Mouse (Mus musculus): ENCODE measurements at regions not wholly inside any gene's neighbourhood (a gene's known extent, or its start where the extent isn't known, plus 50 kb on each side); places are given as distances from the start of the nearest gene placed in this dataset.

DNA sequence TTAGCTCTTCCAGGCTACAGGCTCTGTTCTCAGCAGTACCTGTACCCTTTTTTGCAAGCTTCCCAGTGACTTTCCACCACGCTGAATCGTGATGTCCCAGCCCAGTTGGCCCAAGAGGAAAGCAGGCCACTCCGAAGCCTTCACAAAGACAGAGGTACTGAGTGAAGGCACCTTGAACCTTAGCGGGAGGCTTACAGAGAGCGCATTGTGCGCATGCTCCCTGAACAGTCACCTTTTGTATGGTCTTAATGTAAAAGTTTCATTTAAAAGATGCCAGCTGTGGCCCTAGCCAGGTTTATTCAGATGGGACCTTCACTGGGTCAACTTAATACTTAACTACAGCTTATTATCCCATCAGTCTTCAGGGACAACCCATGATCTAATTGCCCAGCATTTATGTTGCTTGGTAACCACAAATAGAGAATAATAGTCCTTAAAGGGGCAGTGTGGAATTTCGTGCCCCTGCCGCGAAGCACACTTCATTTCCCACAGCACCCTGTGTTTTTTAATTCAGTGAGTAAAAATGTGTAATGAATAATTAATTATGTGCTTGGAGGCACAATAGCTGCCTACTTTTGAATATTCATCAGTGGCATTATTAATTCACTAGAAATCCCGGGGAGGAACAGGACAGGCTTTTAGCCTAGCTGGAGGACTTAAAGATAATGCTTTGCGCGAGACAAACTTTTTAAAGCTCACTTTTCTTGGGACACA lies 111.3 kb upstream of the Vrk1 start:
- Histone ChIP-seq H3K4me1 (ENCODE audit: insufficient read depth) (no peaks in the 10 kb centered on the region), H3K27me3 (ENCODE audit: insufficient read depth, low read length) (no peaks in the 10 kb centered on the region), H3K4me2 (ENCODE audit: low read depth) (0 out of 2 replicates have a peak overlapping the region, but pooled peaks have one; percentile 3), H3K9me3 (ENCODE audit: low read length) (peaks cover 18% of the 10 kb centered on the region), H3K36me3 (ENCODE audit: insufficient read depth) (no peaks in the 10 kb centered on the region), H3K9ac (no peak overlapping the region), H3K4me3 (ENCODE audit: low read depth, low read length) (no peak overlapping the region), H3K27ac (ENCODE audit: low read depth, low read length) (peak overlapping the region; percentile 62)
- DNase-seq: peak; percentile 57
- no peak for TF ChIP-seq CTCF (IDR thresholded peaks at IDR 0.05; ENCODE audit: low read depth)
- peak; percentile 74 for ATAC-seq
- 14% methylated on average over 12 of the region's 12 CpGs for WGBS

DNA sequence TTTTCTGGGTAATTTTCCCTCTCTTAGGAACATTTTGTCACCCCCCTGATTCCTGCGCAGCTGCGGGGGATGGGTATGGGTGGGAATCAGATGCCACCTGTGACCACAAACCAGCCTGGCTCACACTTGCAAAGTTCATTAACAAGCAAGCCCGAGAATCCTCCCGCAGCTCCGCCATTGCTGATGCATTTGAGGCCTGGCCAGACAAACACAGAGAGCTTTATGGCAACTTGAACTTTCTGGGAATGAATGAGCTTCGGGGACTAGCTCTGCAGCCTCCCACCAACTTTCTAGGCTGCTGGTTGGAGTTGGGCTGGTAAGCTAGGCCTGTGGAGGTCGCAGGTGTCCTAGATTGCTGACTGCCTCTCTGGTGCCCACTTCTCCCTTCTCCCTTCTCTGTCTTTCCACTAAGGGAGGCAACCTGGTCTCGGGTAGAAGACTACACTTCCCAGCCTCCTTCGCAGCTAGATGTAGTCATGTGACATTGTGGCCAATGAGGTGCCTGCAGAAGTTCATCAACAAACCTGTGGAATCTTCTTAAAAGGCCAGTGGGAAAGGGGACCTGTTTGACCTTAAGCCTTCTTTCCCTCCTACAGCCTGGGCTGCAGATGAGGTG lies 110.6 kb upstream of the Vrk1 start:
- Histone ChIP-seq H3K27ac (ENCODE audit: low read depth, low read length) (peak overlapping the region; percentile 62), H3K27me3 (ENCODE audit: insufficient read depth, low read length) (no peaks in the 10 kb centered on the region), H3K9ac (no peak overlapping the region), H3K4me2 (ENCODE audit: low read depth) (0 out of 2 replicates have a peak overlapping the region, but pooled peaks have one; percentile 3), H3K36me3 (ENCODE audit: insufficient read depth) (no peaks in the 10 kb centered on the region), H3K4me3 (ENCODE audit: low read depth, low read length) (no peak overlapping the region), H3K4me1 (ENCODE audit: insufficient read depth) (no peaks in the 10 kb centered on the region), H3K9me3 (ENCODE audit: low read length) (peaks cover 18% of the 10 kb centered on the region)
- ATAC-seq: peak; percentile 81
- peak; percentile 44 for DNase-seq
- no peak for TF ChIP-seq CTCF (IDR thresholded peaks at IDR 0.05; ENCODE audit: low read depth)
- 16% methylated on average over 9 of the region's 9 CpGs for WGBS

DNA sequence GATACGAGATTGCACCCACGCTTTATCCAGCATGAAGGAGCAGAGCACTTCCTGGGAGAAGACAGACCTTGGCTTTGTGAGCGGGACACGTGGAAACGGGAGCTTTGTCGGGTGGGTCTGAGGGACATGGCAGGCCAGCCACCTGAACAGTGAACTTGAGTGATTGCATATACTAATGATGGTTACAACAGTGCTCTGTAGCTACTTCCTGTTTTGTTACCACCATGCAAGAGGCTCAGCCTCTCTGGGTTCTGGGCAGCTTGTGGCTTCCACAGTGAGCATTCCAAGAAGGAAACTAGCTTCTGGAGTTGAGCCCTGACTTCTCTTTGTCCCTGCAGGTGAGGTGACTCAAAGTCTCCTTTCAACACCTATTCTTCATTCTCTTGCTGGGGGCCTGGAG lies 109.5 kb upstream of the Vrk1 start:
- H3K4me3 ChIP-seq (ENCODE audit: low read depth, low read length): no peak overlapping the region
- DNase-seq (no peak), ATAC-seq (no peak)
- no peak overlapping the region for H3K4me2 ChIP-seq (ENCODE audit: low read depth)
- 92% methylated on average over 6 of the region's 6 CpGs for WGBS
- peak overlapping the region; percentile 62; the same call in 1 of the 2 replicates for H3K27ac ChIP-seq (ENCODE audit: low read depth, low read length)
- 0 out of 2 replicates have a peak, but pooled peaks cover 3% of the 10 kb centered on the region for H3K4me1 ChIP-seq (ENCODE audit: insufficient read depth)
- H3K9ac ChIP-seq: no peak overlapping the region
- H3K36me3 ChIP-seq (ENCODE audit: insufficient read depth): no peaks in the 10 kb centered on the region
- TF ChIP-seq CTCF (IDR thresholded peaks at IDR 0.05; ENCODE audit: low read depth): no peak
- peaks cover 7% of the 10 kb centered on the region for H3K9me3 ChIP-seq (ENCODE audit: low read length)
- no peaks in the 10 kb centered on the region for H3K27me3 ChIP-seq (ENCODE audit: insufficient read depth, low read length)

DNA sequence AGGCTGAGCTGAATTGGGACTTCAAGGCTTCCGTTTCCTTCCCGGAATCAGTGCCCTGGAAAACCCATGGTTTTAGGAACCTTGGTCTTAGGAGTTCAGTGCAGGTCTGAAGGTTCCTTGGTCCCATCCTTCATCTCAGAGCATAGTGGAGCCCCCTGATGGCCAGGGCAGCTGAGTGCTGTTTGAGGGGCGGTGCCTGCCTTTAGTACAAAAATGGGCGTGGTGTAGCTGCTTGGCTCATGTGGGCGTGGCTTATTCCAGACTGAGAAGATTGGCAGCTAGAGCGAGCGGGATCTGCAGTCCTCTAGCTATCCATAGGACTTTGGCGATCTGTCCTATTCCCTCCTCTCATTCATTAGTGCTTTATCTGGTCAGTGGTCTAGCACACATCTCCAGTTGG lies 107.0 kb upstream of the Vrk1 start:
- Histone ChIP-seq H3K9me3 (ENCODE audit: low read length) (no peaks in the 10 kb centered on the region), H3K9ac (no peak overlapping the region), H3K4me3 (ENCODE audit: low read depth, low read length) (no peak overlapping the region), H3K27me3 (ENCODE audit: insufficient read depth, low read length) (no peaks in the 10 kb centered on the region), H3K4me2 (ENCODE audit: low read depth) (no peak overlapping the region), H3K4me1 (ENCODE audit: insufficient read depth) (0 out of 2 replicates have a peak, but pooled peaks cover 3% of the 10 kb centered on the region), H3K27ac (ENCODE audit: low read depth, low read length) (no peak overlapping the region), H3K36me3 (ENCODE audit: insufficient read depth) (no peaks in the 10 kb centered on the region)
- ATAC-seq (no peak), DNase-seq (no peak)
- TF ChIP-seq CTCF (IDR thresholded peaks at IDR 0.05; ENCODE audit: low read depth): no peak
- 63% methylated on average over 8 of the region's 8 CpGs for WGBS

DNA sequence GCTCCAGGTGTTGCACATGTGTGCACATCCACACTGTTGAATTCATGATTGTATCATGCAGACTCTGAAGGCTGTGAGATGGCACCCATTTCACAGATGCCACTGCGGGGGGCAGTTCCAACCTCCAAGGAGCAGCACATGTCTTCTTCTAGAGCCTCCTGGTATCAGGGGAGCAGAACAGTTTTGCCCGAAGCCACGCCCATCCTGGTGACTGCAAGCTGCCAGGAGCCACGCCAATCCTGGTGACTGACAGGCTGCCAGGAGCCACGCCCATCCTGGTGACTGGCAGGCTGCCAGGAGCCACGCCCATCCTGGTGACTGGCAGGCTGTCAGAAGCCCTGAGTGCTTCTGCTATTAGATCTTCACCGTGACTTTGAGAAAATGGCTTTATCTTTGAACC lies 103.4 kb upstream of the Vrk1 start:
- no peaks in the 10 kb centered on the region for H3K9me3 ChIP-seq (ENCODE audit: low read length)
- H3K36me3 ChIP-seq (ENCODE audit: insufficient read depth): no peaks in the 10 kb centered on the region
- no peak for TF ChIP-seq CTCF (IDR thresholded peaks at IDR 0.05; ENCODE audit: low read depth)
- DNase-seq (peak; percentile 73), ATAC-seq (no peak)
- no peaks in the 10 kb centered on the region for H3K27me3 ChIP-seq (ENCODE audit: insufficient read depth, low read length)
- WGBS: 22% methylated on average over 7 of the region's 7 CpGs
- H3K9ac ChIP-seq: no peak overlapping the region
- H3K4me2 ChIP-seq (ENCODE audit: low read depth): no peak overlapping the region
- 0 out of 2 replicates have a peak, but pooled peaks cover 3% of the 10 kb centered on the region for H3K4me1 ChIP-seq (ENCODE audit: insufficient read depth)
- no peak overlapping the region for H3K27ac ChIP-seq (ENCODE audit: low read depth, low read length)
- no peak overlapping the region for H3K4me3 ChIP-seq (ENCODE audit: low read depth, low read length)

DNA sequence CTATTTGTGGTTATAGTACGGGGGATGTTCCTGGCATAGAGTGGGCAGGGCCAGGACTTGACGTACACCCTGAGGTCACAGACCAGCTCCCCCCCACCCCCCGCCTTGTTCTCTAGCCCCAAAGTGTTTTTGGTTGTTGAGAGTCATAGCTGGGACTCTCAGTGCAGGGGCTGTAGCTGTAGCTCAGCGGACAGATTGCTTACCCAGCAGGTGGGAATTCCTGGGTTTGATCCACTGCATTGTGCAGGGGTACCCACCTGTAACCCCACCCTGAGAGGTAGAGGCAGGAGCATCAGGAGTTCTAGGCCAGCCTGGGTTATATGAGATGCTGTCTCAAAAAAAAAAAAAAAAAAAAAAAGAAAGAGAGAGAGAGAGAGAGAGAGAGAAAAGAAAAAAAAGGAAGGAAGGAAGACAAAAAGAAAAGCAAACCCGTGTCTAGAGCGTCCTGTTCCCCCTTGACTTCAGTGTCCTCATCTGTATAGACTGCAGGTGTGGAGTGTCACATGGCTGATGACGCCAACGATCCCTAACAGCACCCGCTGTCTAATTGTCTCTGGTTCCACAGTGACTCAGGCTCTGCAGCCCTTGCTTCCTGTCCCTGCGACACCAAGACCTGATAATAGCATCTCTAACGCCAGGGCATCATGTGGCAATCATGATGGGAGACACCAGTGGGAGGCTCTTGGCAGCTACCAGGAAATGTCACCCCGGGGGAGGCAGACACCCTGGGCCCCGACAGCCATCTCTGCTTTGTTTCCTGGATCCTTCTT lies 102.0 kb upstream of the Vrk1 start:
- H3K27me3 ChIP-seq (ENCODE audit: insufficient read depth, low read length): no peaks in the 10 kb centered on the region
- ATAC-seq (no peak), DNase-seq (no peak)
- H3K9ac ChIP-seq: no peak overlapping the region
- no peak overlapping the region for H3K27ac ChIP-seq (ENCODE audit: low read depth, low read length)
- 0 out of 2 replicates have a peak, but pooled peaks cover 3% of the 10 kb centered on the region for H3K4me1 ChIP-seq (ENCODE audit: insufficient read depth)
- 66% methylated on average over 13 of the region's 13 CpGs for WGBS
- no peak for TF ChIP-seq CTCF (IDR thresholded peaks at IDR 0.05; ENCODE audit: low read depth)
- H3K9me3 ChIP-seq (ENCODE audit: low read length): no peaks in the 10 kb centered on the region
- H3K36me3 ChIP-seq (ENCODE audit: insufficient read depth): no peaks in the 10 kb centered on the region
- no peak overlapping the region for H3K4me2 ChIP-seq (ENCODE audit: low read depth)
- H3K4me3 ChIP-seq (ENCODE audit: low read depth, low read length): no peak overlapping the region

DNA sequence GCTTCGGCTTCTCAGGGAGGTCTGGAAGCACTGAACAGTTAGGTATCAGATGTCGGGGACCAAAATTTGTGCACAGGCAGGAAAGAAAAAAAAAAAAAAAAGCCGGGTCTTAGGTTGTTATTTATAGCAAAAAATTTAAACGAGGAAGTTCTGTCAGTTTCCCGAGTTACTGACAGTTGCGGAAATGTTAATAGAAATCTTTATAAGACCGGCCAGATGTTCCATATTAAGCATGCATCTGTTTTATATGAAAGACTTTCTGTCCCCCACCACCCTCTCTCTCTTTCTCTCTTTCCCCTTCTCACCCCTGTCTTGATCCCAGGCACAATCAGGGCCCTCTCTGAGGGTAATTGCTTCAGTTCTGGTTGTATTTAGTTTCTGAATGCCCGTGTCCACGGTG lies 98.5 kb upstream of the Vrk1 start:
- Histone ChIP-seq H3K27ac (ENCODE audit: low read depth, low read length) (no peak overlapping the region), H3K36me3 (ENCODE audit: insufficient read depth) (no peaks in the 10 kb centered on the region), H3K27me3 (ENCODE audit: insufficient read depth, low read length) (no peaks in the 10 kb centered on the region), H3K9me3 (ENCODE audit: low read length) (no peaks in the 10 kb centered on the region), H3K4me1 (ENCODE audit: insufficient read depth) (no peaks in the 10 kb centered on the region), H3K4me2 (ENCODE audit: low read depth) (no peak overlapping the region), H3K9ac (no peak overlapping the region), H3K4me3 (ENCODE audit: low read depth, low read length) (no peak overlapping the region)
- no peak for TF ChIP-seq CTCF (IDR thresholded peaks at IDR 0.05; ENCODE audit: low read depth)
- WGBS: 67% methylated on average over 9 of the region's 9 CpGs
- ATAC-seq: no peak
- DNase-seq: no peak
